Mouse (Mus musculus): Measurements from ENCODE around the gene Znhit6. TPM values are rescaled to one million over a fixed set of nuclear protein-coding genes. Genes with fewer than 3 reads are reported as not detected.

Znhit6 gene
- total RNA-seq, 2 experiments from 2014 or later, result 28.1 to 30.9 TPM

- DNase-seq, result no peak
- intact Hi-C loops (cut with DNase I), result no loop called here
Measured at GRCm38 (mm10) chr3:145602410-145603206, 26.6 kb downstream of the Znhit6 start.

- DNase-seq, result no peak
- intact Hi-C loops (cut with DNase I), result no loop called here
Measured at GRCm38 (mm10) chr3:145605437-145606123, 29.6 kb downstream of the Znhit6 start.

GRCm38 (mm10) chr3:145608320-145608719, 32.3 kb downstream of the Znhit6 start:
- intact Hi-C loops (cut with DNase I), result no loop called here
- DNase-seq, result no peak

GRCm38 (mm10) chr3:145612662-145613061, 36.7 kb downstream of the Znhit6 start:
- DNase-seq, result no peak
- intact Hi-C loops (cut with DNase I), result no loop called here

GRCm38 (mm10) chr3:145613234-145613633, 37.2 kb downstream of the Znhit6 start:
- intact Hi-C loops (cut with DNase I), result no loop called here
- no peak for DNase-seq

- peak; percentile 38 for DNase-seq
Measured at GRCm38 (mm10) chr3:145614362-145615115, 38.5 kb downstream of the Znhit6 start.

GRCm38 (mm10) chr3:145618299-145618698, 42.3 kb downstream of the Znhit6 start:
- intact Hi-C loops (cut with DNase I), result no loop called here
- DNase-seq, result no peak

More at GRCm38 (mm10) chr3:145614362-145615115, 38.5 kb downstream of the Znhit6 start:
- intact Hi-C loops (cut with DNase I), result no loop called here

- no peak for DNase-seq
- intact Hi-C loops (cut with DNase I), result no loop called here
Measured at GRCm38 (mm10) chr3:145619621-145620365, 43.8 kb downstream of the Znhit6 start.

- intact Hi-C loops (cut with DNase I), result no loop called here
- no peak for DNase-seq
Measured at GRCm38 (mm10) chr3:145621209-145621608, 45.2 kb downstream of the Znhit6 start.

GRCm38 (mm10) chr3:145623047-145623446, 47.0 kb downstream of the Znhit6 start:
- intact Hi-C loops (cut with DNase I), result no loop called here
- DNase-seq, result no peak

GRCm38 (mm10) chr3:145624786-145625185, 48.8 kb downstream of the Znhit6 start:
- DNase-seq, result no peak
- intact Hi-C loops (cut with DNase I), result no loop called here

GRCm38 (mm10) chr3:145625546-145625945, 49.5 kb downstream of the Znhit6 start:
- no peak for DNase-seq
- intact Hi-C loops (cut with DNase I), result no loop called here

- intact Hi-C loops (cut with DNase I), result no loop called here
Measured at GRCm38 (mm10) chr3:145626063-145626462, 50.1 kb downstream of the Znhit6 start.

GRCm38 (mm10) chr3:145627830-145628229, 51.8 kb downstream of the Znhit6 start:
- DNase-seq, result no peak
- intact Hi-C loops (cut with DNase I), result no loop called here

More at GRCm38 (mm10) chr3:145626063-145626462, 50.1 kb downstream of the Znhit6 start:
- DNase-seq, result no peak

GRCm38 (mm10) chr3:145628643-145629042, 52.6 kb downstream of the Znhit6 start:
- intact Hi-C loops (cut with DNase I), result no loop called here
- no peak for DNase-seq

- DNase-seq, result no peak
- intact Hi-C loops (cut with DNase I), result no loop called here
Measured at GRCm38 (mm10) chr3:145632888-145633287, 56.9 kb downstream of the Znhit6 start.

- intact Hi-C loops (cut with DNase I), result no loop called here
- DNase-seq, result no peak
Measured at GRCm38 (mm10) chr3:145634002-145634710, 58.2 kb downstream of the Znhit6 start.

GRCm38 (mm10) chr3:145640170-145640569, 64.2 kb downstream of the Znhit6 start:
- DNase-seq, result no peak
- intact Hi-C loops (cut with DNase I), result no loop called here

- intact Hi-C loops (cut with DNase I), result no loop called here
- no peak for DNase-seq
Measured at GRCm38 (mm10) chr3:145640583-145640982, 64.6 kb downstream of the Znhit6 start.

Data from left cerebral cortex, postnatal 4 days (tissue).